Mouse (Mus musculus) lung, adult 2 months (tissue): ENCODE results near the gene Tuba3a.

ENCODE experiments used
- CTCF ChIP-seq: fragments of 200-500 bp; IDR thresholded peaks from 2 replicates; pipeline ENCODE4 v1.5.1; 2011; ENCODE audit warnings: mild to moderate bottlenecking, low read length, control low read depth; ENCODE audit not compliant: insufficient read depth
- POLR2A ChIP-seq: fragments of 200-500 bp; IDR thresholded peaks from 2 replicates; pipeline ENCODE4 v1.6.1; 2011; ENCODE audit warnings: low read depth, mild to moderate bottlenecking, control low read depth, low read length, borderline replicate concordance; ENCODE audit errors: extremely low read depth

DNA sequence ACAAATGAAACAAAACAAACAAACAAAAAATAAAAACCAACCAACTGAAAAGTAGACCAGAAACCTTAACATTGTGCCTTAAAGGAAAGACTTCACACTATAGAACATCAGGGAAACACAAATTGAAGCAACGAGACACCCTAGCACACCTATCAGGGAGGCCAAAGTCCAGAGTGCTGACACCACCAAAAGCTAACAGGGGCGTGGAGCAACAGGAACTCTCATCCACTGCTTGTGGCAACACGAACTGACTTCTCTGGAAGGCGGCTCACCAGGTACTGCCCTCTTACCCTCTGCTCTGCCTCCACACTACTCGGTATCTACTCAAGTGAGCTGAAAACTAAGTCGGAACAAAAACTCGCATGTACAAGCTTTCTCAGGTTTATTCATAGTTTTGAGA lies 6.4 kb upstream of the Tuba3a start:
- TF ChIP-seq POLR2A (no peak), CTCF (no peak)
